Mouse (Mus musculus) lung, adult 2 months (tissue): Measurements from ENCODE around the gene Scamp4.

Source experiments
- CTCF ChIP-seq: fragments of 200-500 bp; IDR thresholded peaks from 2 replicates; pipeline ENCODE4 v1.5.1; 2011; ENCODE audit warnings: mild to moderate bottlenecking, low read length, control low read depth; ENCODE audit not compliant: insufficient read depth
- POLR2A ChIP-seq: fragments of 200-500 bp; IDR thresholded peaks from 2 replicates; pipeline ENCODE4 v1.6.1; 2011; ENCODE audit warnings: low read depth, mild to moderate bottlenecking, control low read depth, low read length, borderline replicate concordance; ENCODE audit errors: extremely low read depth

DNA sequence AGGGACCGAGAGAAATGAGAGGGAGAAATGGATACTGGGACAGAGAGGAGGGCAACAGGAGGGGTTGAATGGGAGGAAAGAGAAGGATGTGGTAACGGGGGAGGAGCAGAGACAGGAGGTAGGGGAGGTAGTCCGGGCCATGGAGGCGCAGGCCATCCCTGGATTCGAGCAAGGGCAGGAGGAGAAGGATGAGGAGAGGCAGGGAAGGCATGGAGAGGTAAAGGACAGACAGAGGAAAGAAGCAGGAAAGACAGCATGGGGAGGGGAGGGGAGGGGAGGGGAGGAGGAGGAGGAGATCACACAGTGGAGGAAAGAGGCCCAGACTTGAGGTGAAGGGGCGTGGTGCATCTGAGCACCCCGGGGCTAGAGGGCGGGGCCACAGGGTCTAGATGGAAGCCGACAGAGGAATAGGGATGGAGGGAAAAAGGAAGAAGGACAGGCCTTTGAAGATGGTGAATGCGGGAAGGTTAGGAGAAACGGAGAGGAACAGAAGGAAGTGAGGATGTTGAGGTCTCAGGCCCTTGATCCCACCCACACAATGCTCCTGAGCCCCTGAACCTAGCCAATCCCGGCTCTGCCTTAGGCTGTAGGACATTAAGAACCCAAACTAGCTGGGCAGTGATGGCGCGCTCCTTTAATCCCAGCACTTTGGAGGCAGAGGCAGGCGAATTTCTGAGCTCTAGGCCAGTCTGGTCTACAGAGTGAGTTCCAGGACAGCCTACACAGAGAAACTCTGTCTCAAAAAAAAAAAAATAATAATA is 54.4 kb downstream of the Scamp4 start, which contains the start of gene Btbd2:
- no peak for TF ChIP-seq CTCF
- no peak for TF ChIP-seq POLR2A
